Mouse (Mus musculus) limb, embryonic 14.5 days (tissue): Measurements from ENCODE around the gene Rnps1. TPM values are rescaled to one million over a fixed set of nuclear protein-coding genes. Genes with fewer than 3 reads are reported as not detected.
A peak's percentile ranks its signal among the peaks of the same experiment; 100 is the strongest.

Source experiments
- ATAC-seq: fragments of 200-750 bp; cut with Nextera tagmentation; 2 replicates; pipeline ENCODE4 v1.8.0; 2017; ENCODE audit warnings: low read depth, moderate number of reproducible peaks, moderate TSS enrichment; ENCODE audit not compliant: low FRiP score
- DNase-seq: peaks from one replicate; pipeline ENCODE4 v3.0.0-alpha.2; 2015; ENCODE audit warnings: low spot score
- H3K27ac ChIP-seq: fragments of 300-500 bp; sonication (generic); replicated peaks from 2 replicates; pipeline ENCODE4 v1.5.1; 2014; ENCODE audit warnings: low read depth, mild to moderate bottlenecking, low read length, moderate library complexity, mixed read lengths
- H3K27me3 ChIP-seq: fragments of 300-500 bp; sonication (generic); 2 replicates; pipeline ENCODE4 v1.6.1; 2014; ENCODE audit warnings: low read length, mixed read lengths; ENCODE audit not compliant: control insufficient read depth, insufficient read depth
- H3K36me3 ChIP-seq: fragments of 300-500 bp; sonication (generic); 2 replicates; pipeline ENCODE4 v1.6.1; 2014; ENCODE audit warnings: mild to moderate bottlenecking, low read length, moderate library complexity, mixed read lengths; ENCODE audit not compliant: control insufficient read depth, insufficient read depth
- H3K4me1 ChIP-seq: fragments of 300-500 bp; sonication (generic); 2 replicates; pipeline ENCODE4 v1.6.1; 2014; ENCODE audit warnings: antibody characterized with exemption, low read length, mixed read lengths; ENCODE audit not compliant: control insufficient read depth, insufficient read depth
- H3K4me2 ChIP-seq: fragments of 300-500 bp; sonication (generic); replicated peaks from 2 replicates; pipeline ENCODE4 v1.6.1; 2014; ENCODE audit warnings: low read depth, mild to moderate bottlenecking, low read length, moderate library complexity; ENCODE audit not compliant: severe bottlenecking
- H3K4me3 ChIP-seq: fragments of 300-500 bp; sonication (generic); replicated peaks from 2 replicates; pipeline ENCODE4 v1.5.1; 2014; ENCODE audit warnings: low read length
- H3K9ac ChIP-seq: fragments of 300-500 bp; sonication (generic); 2 replicates; pipeline ENCODE4 v1.6.1; 2014; ENCODE audit warnings: mild to moderate bottlenecking, low read depth, low read length, moderate library complexity; ENCODE audit not compliant: severe bottlenecking
- H3K9me3 ChIP-seq: fragments of 300-500 bp; sonication (generic); 2 replicates; pipeline ENCODE4 v1.6.1; 2016; ENCODE audit warnings: low read length; ENCODE audit not compliant: control insufficient read depth
- POLR2A ChIP-seq: fragments of 200-500 bp; IDR thresholded peaks from 2 replicates; pipeline ENCODE4 v1.8.0; 2012; ENCODE audit warnings: inconsistent platforms, mild to moderate bottlenecking, moderate library complexity, borderline replicate concordance; ENCODE audit not compliant: insufficient read depth, insufficient read length; ENCODE audit errors: extremely low read depth
- WGBS: fragments of 180-500 bp; shearing (Covaris S2); extraction: QIAGEN DNeasy Blood & Tissue Kit; methylation state at CpG from one replicate; pipeline ENCODE4 v1.1.7; 2014; 5-methylcytosine and 5-hydroxymethylcytosine counted together
- polyA plus RNA-seq, 2 experiments: library from polyadenylated mRNA; depleted of rRNA in 1 of 2; stranded (reverse) in 1 of 2; unstranded in 1 of 2; fragments of >200 nt; fragmentation: Nextera tagmentation in 1 of 2; extraction: Ambion mirVana in 1 of 2; gene quantifications; 2 replicates each; pipeline versions ENCODE4 v1.2.1 to v1.2.3; 2012 to 2014

Gene Rnps1
- polyA plus RNA-seq, 2 experiments: 236 to 333 TPM

- peak overlapping the region; percentile 63; the same call in 1 of the 2 replicates for H3K27ac ChIP-seq
- H3K9ac ChIP-seq: peak overlapping the region; percentile 77
- DNase-seq: no peak
- TF ChIP-seq POLR2A: no peak
- peak; percentile 2; the same call in 1 of the 2 replicates for ATAC-seq
- H3K4me2 ChIP-seq: peak overlapping the region; percentile 98
- H3K36me3 ChIP-seq: peaks cover 29% of the 10 kb centered on the region
- H3K9me3 ChIP-seq: no peaks in the 10 kb centered on the region
- 1% methylated on average over 68 of the region's 68 CpGs for WGBS
- H3K4me3 ChIP-seq: peak overlapping the region; percentile 90
- H3K4me1 ChIP-seq: peaks cover 18% of the 10 kb centered on the region
- H3K27me3 ChIP-seq: no peaks in the 10 kb centered on the region
Observed at GRCm38 (mm10) chr17:24470701-24471527, 56.5 kb downstream of the Rnps1 start.

- 72% methylated on average over 4 of the region's 4 CpGs for WGBS
- Histone ChIP-seq H3K9me3 (no peaks in the 10 kb centered on the region), H3K9ac (peak overlapping the region; percentile 0; the same call in 1 of the 2 replicates), H3K27me3 (no peaks in the 10 kb centered on the region), H3K4me1 (peaks cover 18% of the 10 kb centered on the region), H3K27ac (no peak overlapping the region), H3K36me3 (peaks cover 42% of the 10 kb centered on the region), H3K4me3 (0 out of 2 replicates have a peak overlapping the region, but pooled peaks have one; percentile 90), H3K4me2 (peak overlapping the region; percentile 98; the same call in 1 of the 2 replicates)
- no peak for TF ChIP-seq POLR2A
- no peak for ATAC-seq
- DNase-seq: no peak
Observed at GRCm38 (mm10) chr17:24472512-24472911, 58.1 kb downstream of the Rnps1 start.

DNA sequence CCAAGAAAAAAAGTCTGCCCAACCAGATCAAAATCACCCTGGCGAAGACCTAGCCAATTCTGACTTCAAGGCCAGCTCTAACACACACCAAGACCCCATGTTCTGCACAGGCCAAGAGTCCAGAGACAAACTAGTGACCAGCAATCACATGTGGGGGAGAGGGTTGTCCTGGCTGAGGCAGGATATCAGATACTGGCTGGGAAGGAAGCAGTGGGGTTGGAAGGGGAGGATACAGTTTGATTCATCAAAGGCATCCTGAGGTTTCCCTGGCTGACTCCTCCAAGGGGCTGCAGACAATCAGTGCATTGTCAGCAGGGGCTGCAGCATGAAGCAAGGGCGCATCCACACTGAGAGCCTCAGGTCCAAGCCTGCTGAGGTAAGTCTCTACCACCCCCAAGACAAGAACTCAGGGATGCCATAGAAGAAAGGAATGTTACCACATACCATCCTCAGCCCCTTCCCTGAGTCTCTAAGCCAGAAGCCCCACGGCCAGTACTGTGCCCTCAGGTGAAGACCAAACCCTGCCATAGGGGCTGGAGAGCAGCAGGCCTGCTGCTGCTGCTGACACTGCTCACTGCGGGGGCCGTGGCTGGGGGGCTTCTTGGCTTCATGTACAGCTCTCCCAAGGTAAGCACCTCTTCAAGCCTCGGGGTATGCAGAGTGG, 59.4 kb downstream of the Rnps1 start, which contains the start of gene Bricd5:
TSS of gene Bricd5 (plus strand) at position 273 of the 664 bp plus-strand sequence.
- no peak for TF ChIP-seq POLR2A
- peaks cover 26% of the 10 kb centered on the region for H3K4me1 ChIP-seq
- H3K36me3 ChIP-seq: peaks cover 42% of the 10 kb centered on the region
- no peak within 1 kb of the TSS for H3K4me2 ChIP-seq
- H3K9me3 ChIP-seq: no peaks in the 10 kb centered on the region
- H3K27ac ChIP-seq: no peak within 1 kb of the TSS; the same call in 1 of the 2 replicates
- 0 out of 2 replicates have a peak within 1 kb of the TSS, but pooled peaks have one; percentile 0 for H3K9ac ChIP-seq
- no peak for ATAC-seq
- no peak within 1 kb of the TSS for H3K4me3 ChIP-seq
- 78% methylated on average over 6 of the region's 6 CpGs for WGBS
- no peak for DNase-seq
- H3K27me3 ChIP-seq: no peaks in the 10 kb centered on the region

DNA sequence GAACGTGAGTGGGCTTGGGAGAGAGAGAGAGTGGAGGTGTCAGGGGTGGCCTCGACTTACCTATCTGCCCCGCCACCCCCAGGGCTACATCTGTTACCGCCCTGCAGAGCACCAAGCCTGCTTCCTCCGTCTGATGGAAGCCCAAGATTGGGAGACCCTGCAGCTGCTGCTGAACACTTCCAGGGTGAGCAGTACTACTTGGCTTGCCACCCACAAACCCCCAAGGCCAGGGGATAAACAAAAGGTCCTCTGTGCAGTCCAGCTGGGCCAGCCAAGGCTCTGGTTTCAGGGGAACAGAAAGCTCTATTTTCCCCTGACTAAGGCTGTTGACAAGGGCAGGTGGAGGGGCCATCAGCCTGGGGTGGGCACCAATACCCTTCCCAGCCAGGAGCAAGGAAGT, 60.2 kb downstream of the Rnps1 start:
- ATAC-seq (no peak), DNase-seq (no peak)
- H3K9ac ChIP-seq: no peak overlapping the region
- H3K4me2 ChIP-seq: no peak overlapping the region
- TF ChIP-seq POLR2A: no peak
- no peak overlapping the region for H3K4me3 ChIP-seq
- H3K9me3 ChIP-seq: no peaks in the 10 kb centered on the region
- H3K4me1 ChIP-seq: peaks cover 26% of the 10 kb centered on the region
- no peaks in the 10 kb centered on the region for H3K27me3 ChIP-seq
- WGBS: 90% methylated on average over 5 of the region's 5 CpGs
- H3K27ac ChIP-seq: no peak overlapping the region; the same call in 1 of the 2 replicates
- H3K36me3 ChIP-seq: peaks cover 42% of the 10 kb centered on the region

Other genes starting within 250 kb of the Rnps1 start
- gene Atp6v0c, start 244.9 kb upstream of the Rnps1 start, polyA plus RNA-seq (2012; rRNA removed): 487 and 720 TPM in 2 replicates
- gene Atp6v0c, start 244.9 kb upstream of the Rnps1 start, polyA plus RNA-seq (2014; fragmentation: Nextera tagmentation; extraction: Ambion mirVana): 511 and 522 TPM in 2 replicates
- 31.9 and 52.5 TPM in 2 replicates for gene Tbc1d24, start 209.0 kb upstream of the Rnps1 start, polyA plus RNA-seq (2012; rRNA removed)
- gene Tbc1d24, start 209.0 kb upstream of the Rnps1 start, polyA plus RNA-seq (2014; fragmentation: Nextera tagmentation; extraction: Ambion mirVana): 6.3 and 8.0 TPM in 2 replicates
- 32.6 and 42.5 TPM in 2 replicates for gene Ntn3, start 205.0 kb upstream of the Rnps1 start, polyA plus RNA-seq (2012; rRNA removed)
- gene Ntn3, start 205.0 kb upstream of the Rnps1 start, polyA plus RNA-seq (2014; fragmentation: Nextera tagmentation; extraction: Ambion mirVana): 14.5 and 19.8 TPM in 2 replicates
- gene Tedc2, start 193.7 kb upstream of the Rnps1 start, polyA plus RNA-seq (2012; rRNA removed): 35.4 and 39.2 TPM in 2 replicates
- 10.2 and 12.2 TPM in 2 replicates for gene Tedc2, start 193.7 kb upstream of the Rnps1 start, polyA plus RNA-seq (2014; fragmentation: Nextera tagmentation; extraction: Ambion mirVana)
- gene Ccnf, start 163.1 kb upstream of the Rnps1 start, polyA plus RNA-seq (2012; rRNA removed): 35.4 and 36.6 TPM in 2 replicates
- 41.8 and 49.9 TPM in 2 replicates for gene Ccnf, start 163.1 kb upstream of the Rnps1 start, polyA plus RNA-seq (2014; fragmentation: Nextera tagmentation; extraction: Ambion mirVana)
- gene Abca17, start 63.5 kb upstream of the Rnps1 start, polyA plus RNA-seq (2012; rRNA removed): 0.05 and 0.12 TPM in 2 replicates
- gene Abca17, start 63.5 kb upstream of the Rnps1 start, polyA plus RNA-seq (2014; fragmentation: Nextera tagmentation; extraction: Ambion mirVana): 0.14 TPM in 1 of 2 replicates, not detected in the other
- 12.4 and 15.5 TPM in 2 replicates for gene Abca3, start 62.6 kb upstream of the Rnps1 start, polyA plus RNA-seq (2012; rRNA removed)
- 9.0 and 10.6 TPM in 2 replicates for gene Abca3, start 62.6 kb upstream of the Rnps1 start, polyA plus RNA-seq (2014; fragmentation: Nextera tagmentation; extraction: Ambion mirVana)
- 48.5 and 51.0 TPM in 2 replicates for gene Eci1, start 12.1 kb downstream of the Rnps1 start, polyA plus RNA-seq (2012; rRNA removed)
- 51.7 and 64.3 TPM in 2 replicates for gene Eci1, start 12.1 kb downstream of the Rnps1 start, polyA plus RNA-seq (2014; fragmentation: Nextera tagmentation; extraction: Ambion mirVana)
- 18.0 and 20.7 TPM in 2 replicates for gene Dnase1l2, start 28.5 kb downstream of the Rnps1 start, polyA plus RNA-seq (2012; rRNA removed)
- 3.3 and 3.5 TPM in 2 replicates for gene Dnase1l2, start 28.5 kb downstream of the Rnps1 start, polyA plus RNA-seq (2014; fragmentation: Nextera tagmentation; extraction: Ambion mirVana)
- gene E4f1, start 55.7 kb downstream of the Rnps1 start, polyA plus RNA-seq (2012; rRNA removed): 80.6 and 95.0 TPM in 2 replicates
- gene E4f1, start 55.7 kb downstream of the Rnps1 start, polyA plus RNA-seq (2014; fragmentation: Nextera tagmentation; extraction: Ambion mirVana): 16.6 and 19.3 TPM in 2 replicates
- 37.6 and 49.6 TPM in 2 replicates for gene Pgp, start 55.8 kb downstream of the Rnps1 start, polyA plus RNA-seq (2012; rRNA removed)
- 52.9 TPM in 2 replicates for gene Pgp, start 55.8 kb downstream of the Rnps1 start, polyA plus RNA-seq (2014; fragmentation: Nextera tagmentation; extraction: Ambion mirVana)
- gene Bricd5, start 59.3 kb downstream of the Rnps1 start, polyA plus RNA-seq (2012; rRNA removed): 0.86 and 0.89 TPM in 2 replicates
- gene Bricd5, start 59.3 kb downstream of the Rnps1 start, polyA plus RNA-seq (2014; fragmentation: Nextera tagmentation; extraction: Ambion mirVana): not detected in 2 replicates
- 46.3 and 54.9 TPM in 2 replicates for gene Mlst8, start 64.5 kb downstream of the Rnps1 start, polyA plus RNA-seq (2012; rRNA removed)
- gene Mlst8, start 64.5 kb downstream of the Rnps1 start, polyA plus RNA-seq (2014; fragmentation: Nextera tagmentation; extraction: Ambion mirVana): 27.8 and 29.3 TPM in 2 replicates
- gene Caskin1, start 74.0 kb downstream of the Rnps1 start, polyA plus RNA-seq (2012; rRNA removed): 18.1 and 23.1 TPM in 2 replicates
- 3.1 and 4.3 TPM in 2 replicates for gene Caskin1, start 74.0 kb downstream of the Rnps1 start, polyA plus RNA-seq (2014; fragmentation: Nextera tagmentation; extraction: Ambion mirVana)
- gene Traf7, start 113.4 kb downstream of the Rnps1 start, polyA plus RNA-seq (2012; rRNA removed): 308 and 376 TPM in 2 replicates
- gene Traf7, start 113.4 kb downstream of the Rnps1 start, polyA plus RNA-seq (2014; fragmentation: Nextera tagmentation; extraction: Ambion mirVana): 81.3 and 91.0 TPM in 2 replicates
- 2.0 and 3.0 TPM in 2 replicates for gene Rab26, start 119.6 kb downstream of the Rnps1 start, polyA plus RNA-seq (2012; rRNA removed)
- gene Rab26, start 119.6 kb downstream of the Rnps1 start, polyA plus RNA-seq (2014; fragmentation: Nextera tagmentation; extraction: Ambion mirVana): 4.1 and 6.1 TPM in 2 replicates
- gene Pkd1, start 135.3 kb downstream of the Rnps1 start, polyA plus RNA-seq (2012; rRNA removed): 73.6 and 106 TPM in 2 replicates
- 49.1 and 50.5 TPM in 2 replicates for gene Pkd1, start 135.3 kb downstream of the Rnps1 start, polyA plus RNA-seq (2014; fragmentation: Nextera tagmentation; extraction: Ambion mirVana)
- 162 and 199 TPM in 2 replicates for gene Tsc2, start 218.1 kb downstream of the Rnps1 start, polyA plus RNA-seq (2012; rRNA removed)
- 62.9 and 70.6 TPM in 2 replicates for gene Tsc2, start 218.1 kb downstream of the Rnps1 start, polyA plus RNA-seq (2014; fragmentation: Nextera tagmentation; extraction: Ambion mirVana)
- gene Nthl1, start 218.1 kb downstream of the Rnps1 start, polyA plus RNA-seq (2012; rRNA removed): 28.5 and 30.0 TPM in 2 replicates
- gene Nthl1, start 218.1 kb downstream of the Rnps1 start, polyA plus RNA-seq (2014; fragmentation: Nextera tagmentation; extraction: Ambion mirVana): 17.8 and 21.5 TPM in 2 replicates
- 56.2 and 65.0 TPM in 2 replicates for gene Slc9a3r2, start 235.8 kb downstream of the Rnps1 start, polyA plus RNA-seq (2012; rRNA removed)
- 60.1 and 71.5 TPM in 2 replicates for gene Slc9a3r2, start 235.8 kb downstream of the Rnps1 start, polyA plus RNA-seq (2014; fragmentation: Nextera tagmentation; extraction: Ambion mirVana)
- gene Npw, start 243.9 kb downstream of the Rnps1 start, polyA plus RNA-seq (2012; rRNA removed): 0.47 and 0.58 TPM in 2 replicates
- 0.33 and 0.41 TPM in 2 replicates for gene Npw, start 243.9 kb downstream of the Rnps1 start, polyA plus RNA-seq (2014; fragmentation: Nextera tagmentation; extraction: Ambion mirVana)